Mouse (Mus musculus) yolk sac, embryonic 10.5 days (tissue): Measurements from ENCODE around the gene Spred1.

Experiments used
- DNase-seq: peaks from one replicate; pipeline ENCODE4 v3.0.0-alpha.2; 2017; ENCODE audit warnings: low spot score

Spred1 gene

GRCm38 (mm10) chr2:117121212-117121983 is at the start of gene Spred1:
TSS of gene Spred1 (plus strand) at chr2:117121374.
- peak; percentile 52 for DNase-seq

- DNase-seq: no peak
These were observed 49.6 kb upstream of the Spred1 start for GRCm38 (mm10) chr2:117071596-117071995.

GRCm38 (mm10) chr2:117078711-117079110 is 42.5 kb upstream of the Spred1 start:
- DNase-seq: no peak

GRCm38 (mm10) chr2:117079621-117080020 is 41.6 kb upstream of the Spred1 start:
- no peak for DNase-seq

GRCm38 (mm10) chr2:117086002-117086765 is 35.0 kb upstream of the Spred1 start:
- DNase-seq: peak; percentile 41

DNA sequence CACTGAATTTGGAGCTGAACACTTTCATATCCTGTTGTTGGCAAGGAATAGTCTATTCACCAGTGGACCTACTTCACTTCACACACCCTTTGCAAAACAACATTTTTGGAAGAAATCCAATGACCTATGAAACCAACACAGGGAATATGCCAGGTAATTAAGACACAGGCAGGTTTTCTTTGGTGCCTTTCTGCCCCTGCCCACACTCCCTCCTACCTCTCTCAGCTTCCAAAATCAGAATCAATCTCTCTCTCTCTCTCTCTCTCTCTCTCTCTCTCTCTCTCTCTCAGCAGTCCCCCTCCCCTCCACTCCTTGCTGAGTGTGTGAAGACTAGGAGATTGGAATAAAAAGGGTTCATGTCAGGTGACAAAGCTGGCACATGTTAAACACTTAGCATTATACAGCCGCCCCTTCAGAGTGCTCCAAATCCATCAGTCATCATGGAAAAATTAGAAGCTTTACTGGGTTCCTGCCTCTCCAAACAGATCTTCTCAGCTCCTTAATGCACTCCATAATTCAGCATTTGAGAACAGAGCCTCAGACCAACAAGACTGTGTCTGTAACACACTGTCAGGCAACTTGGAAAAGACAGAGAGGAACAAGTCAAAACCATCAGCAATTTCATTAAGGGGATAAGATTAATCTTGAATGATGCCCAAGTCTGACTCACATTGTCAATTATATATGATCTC is 34.3 kb upstream of the Spred1 start:
- no peak for DNase-seq

- peak; percentile 11 for DNase-seq
These were observed 33.7 kb upstream of the Spred1 start for GRCm38 (mm10) chr2:117087458-117087820.

- no peak for DNase-seq
These were observed 31.7 kb upstream of the Spred1 start for GRCm38 (mm10) chr2:117089482-117089881.

- no peak for DNase-seq
These were observed 31.1 kb upstream of the Spred1 start for GRCm38 (mm10) chr2:117090061-117090460.

GRCm38 (mm10) chr2:117092946-117093401 is 28.2 kb upstream of the Spred1 start:
- DNase-seq: no peak

GRCm38 (mm10) chr2:117095491-117095890 is 25.7 kb upstream of the Spred1 start:
- no peak for DNase-seq

DNA sequence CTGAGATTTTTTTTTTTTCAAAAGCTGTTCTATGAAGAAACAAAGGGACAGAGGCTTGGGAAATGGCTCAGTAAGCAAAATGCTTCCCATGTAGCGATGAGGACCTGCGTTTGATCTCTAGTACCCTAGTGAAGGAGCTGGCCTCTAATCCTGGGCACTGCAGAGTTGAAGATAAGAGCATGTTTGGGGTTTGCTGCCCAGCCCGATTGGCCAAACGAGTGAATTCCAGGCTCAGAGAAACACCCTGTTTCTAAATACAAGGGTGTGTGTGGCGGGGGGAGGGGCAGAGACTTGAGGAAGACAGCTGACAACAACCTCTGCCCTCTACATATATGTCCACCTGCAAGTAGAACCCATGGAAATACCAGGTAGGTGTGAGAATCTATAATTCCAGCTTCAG is 23.9 kb upstream of the Spred1 start:
- no peak for DNase-seq

DNA sequence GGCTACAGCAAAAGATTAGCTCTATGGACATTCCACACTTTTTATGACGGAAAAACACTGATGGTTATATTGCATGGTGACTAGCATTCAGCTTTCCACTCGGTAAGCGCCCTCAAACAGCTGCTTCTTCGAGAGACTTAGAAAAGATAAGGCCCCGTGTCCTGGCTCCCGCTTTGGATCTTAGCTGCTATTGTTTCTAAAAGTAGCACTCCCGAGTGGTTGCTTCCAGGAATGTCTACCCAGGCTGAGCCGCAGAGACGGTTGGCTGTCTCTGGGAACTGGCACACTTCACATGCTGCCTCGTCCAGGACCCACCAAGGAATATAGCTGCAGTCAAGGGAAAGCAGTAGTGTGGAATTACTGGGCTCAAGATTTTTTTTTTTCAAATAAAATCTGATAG is 21.9 kb upstream of the Spred1 start:
- DNase-seq: no peak

DNA sequence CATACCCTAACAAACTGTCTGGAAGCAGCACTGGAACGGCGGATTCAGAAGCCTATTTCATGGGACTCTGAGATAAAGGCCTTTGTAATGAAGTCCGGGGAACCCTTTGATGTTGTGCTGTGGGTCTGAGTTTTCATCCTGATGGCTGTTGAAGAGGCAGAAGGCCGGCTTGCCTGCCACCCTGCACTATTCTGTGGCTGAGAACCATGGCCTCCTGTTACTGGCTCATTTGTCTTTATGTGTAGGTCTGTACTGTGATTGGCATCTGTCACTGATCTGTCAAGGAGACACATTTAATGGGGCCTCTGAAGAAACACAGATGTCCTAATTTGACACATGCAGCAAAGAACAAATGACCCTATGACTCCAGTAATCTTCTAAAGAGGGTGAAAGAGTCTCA is 17.7 kb upstream of the Spred1 start:
- no peak for DNase-seq

- DNase-seq: no peak
These were observed 15.8 kb upstream of the Spred1 start for GRCm38 (mm10) chr2:117105407-117105806.

GRCm38 (mm10) chr2:117108059-117108458 is 13.1 kb upstream of the Spred1 start:
- DNase-seq: no peak

GRCm38 (mm10) chr2:117109296-117109695 is 11.9 kb upstream of the Spred1 start:
- DNase-seq: no peak

GRCm38 (mm10) chr2:117110355-117110866 is 10.8 kb upstream of the Spred1 start:
- DNase-seq: no peak

DNA sequence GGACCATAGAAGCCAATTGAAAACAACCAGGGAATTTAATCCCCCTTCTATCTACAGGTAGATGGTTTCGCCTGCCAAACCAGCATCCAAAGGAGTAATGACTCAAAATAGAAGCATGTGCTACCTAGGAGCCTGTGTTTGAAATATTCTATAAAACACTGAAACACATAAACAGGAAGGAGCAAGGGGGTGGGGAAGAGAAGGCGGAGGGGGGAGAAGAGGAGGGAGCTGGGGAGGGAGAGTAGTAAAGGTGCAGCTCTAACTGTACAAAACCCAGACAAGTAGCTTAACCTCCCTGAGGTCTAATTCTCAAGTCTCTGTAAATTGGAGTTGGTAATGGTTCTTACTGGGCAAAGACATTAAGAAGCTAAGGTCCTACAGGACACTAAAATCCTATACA is 7.9 kb upstream of the Spred1 start:
- no peak for DNase-seq

DNA sequence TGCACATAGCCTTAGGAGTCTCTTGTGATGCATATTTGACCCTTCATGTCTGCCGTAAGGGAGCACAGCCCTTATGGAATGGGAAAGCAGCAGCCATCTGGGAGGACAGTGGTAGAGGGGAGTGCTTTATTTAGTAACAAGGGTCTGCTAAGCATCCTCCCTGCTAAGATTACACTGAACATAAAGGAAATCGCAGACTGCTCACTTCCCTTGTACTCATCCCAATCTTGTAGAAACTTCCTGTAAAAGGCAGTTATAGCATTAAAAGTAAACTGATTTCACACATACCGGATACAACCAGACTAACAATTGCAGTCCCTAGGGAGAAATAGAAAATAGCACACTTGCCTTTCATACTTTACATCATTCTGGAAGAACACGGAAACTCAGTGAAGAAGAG is 7.4 kb upstream of the Spred1 start:
- no peak for DNase-seq

- no peak for DNase-seq
These were observed 2.7 kb upstream of the Spred1 start for GRCm38 (mm10) chr2:117118516-117118915.
